ENCODE assay signal across 26 mouse cellular contexts in genomic region chr9:48421029-48421428, GRCm38 (mm10).
"Had no signal": no experiment of that assay in that cellular context is flagged by ENCODE, and none has a peak within 500 bp of the region (broad histone marks: within the 10 kb centered on the region; RNA-seq: fewer than 3 reads in every experiment).

No protein-coding gene starts in this region.

- H3K27ac ChIP-seq: gastrocnemius, adult 2 months; heart, embryonic 10.5 days; hindbrain, embryonic 10.5 days; hindbrain, embryonic 12.5 days; hindbrain, embryonic 14.5 days; intestine, embryonic 15.5 days; layer of hippocampus, adult 2 months; limb, embryonic 13.5 days; limb, embryonic 15.5 days had no signal

- ATAC-seq: hindbrain, embryonic 16.5 days; inflammation-experienced regulatory T-cells, adult 6 months; intestine, embryonic 15.5 days; intestine, postnatal 0 days had no signal

- H3K4me1 ChIP-seq: heart, embryonic 10.5 days; heart, embryonic 12.5 days; hindbrain, embryonic 10.5 days; hindbrain, embryonic 12.5 days; intestine, embryonic 15.5 days; limb, embryonic 13.5 days; limb, embryonic 15.5 days had no signal

- H3K9ac ChIP-seq: heart, embryonic 12.5 days; hindbrain, embryonic 12.5 days; hindbrain, embryonic 14.5 days; intestine, embryonic 15.5 days; limb, embryonic 13.5 days; limb, embryonic 15.5 days had no signal

- H3K9me3 ChIP-seq: heart, embryonic 10.5 days; heart, embryonic 12.5 days; hindbrain, embryonic 10.5 days; hindbrain, embryonic 12.5 days; intestine, embryonic 15.5 days; limb, embryonic 13.5 days; limb, embryonic 15.5 days had no signal

- H3K36me3 ChIP-seq: heart, embryonic 10.5 days; heart, embryonic 12.5 days; hindbrain, embryonic 10.5 days; hindbrain, embryonic 12.5 days; intestine, embryonic 15.5 days; limb, embryonic 13.5 days; limb, embryonic 15.5 days had no signal

- H3K27me3 ChIP-seq: heart, embryonic 12.5 days; hindbrain, embryonic 12.5 days; intestine, embryonic 15.5 days; limb, embryonic 13.5 days; limb, embryonic 15.5 days had no signal

- DNase-seq: gastrocnemius, adult 2 months; gastrocnemius, postnatal 10 days; gastrocnemius, postnatal 25 days; heart, adult 18-20 months; heart, postnatal 10 days; heart, postnatal 4 days; kidney, adult 18-20 months; kidney, adult 8-10 months; kidney, postnatal 10 days; kidney, postnatal 25 days; kidney, postnatal 4 days; layer of hippocampus, adult 9-11 months; layer of hippocampus, postnatal 36 days; left cerebral cortex, postnatal 4 days had no signal

- H3K4me2 ChIP-seq: heart, embryonic 12.5 days; hindbrain, embryonic 12.5 days; hindbrain, embryonic 14.5 days; intestine, embryonic 15.5 days; limb, embryonic 13.5 days; limb, embryonic 15.5 days had no signal

- H3K4me3 ChIP-seq: gastrocnemius, adult 2 months; heart, embryonic 10.5 days; heart, embryonic 12.5 days; hindbrain, embryonic 10.5 days; hindbrain, embryonic 12.5 days; intestine, embryonic 15.5 days; layer of hippocampus, adult 2 months; limb, embryonic 13.5 days; limb, embryonic 15.5 days had no signal
